Mouse (Mus musculus) neural tube, embryonic 11.5 days (tissue): ENCODE data around the gene Fancl. TPM values are rescaled to one million over a fixed set of nuclear protein-coding genes. Genes with fewer than 3 reads are reported as not detected.

ENCODE experiments used
- ATAC-seq: fragments of 200-750 bp; cut with Nextera tagmentation; 2 replicates; pipeline ENCODE4 v1.8.0; 2017; ENCODE audit warnings: moderate number of reproducible peaks, mild to moderate bottlenecking, moderate TSS enrichment, moderate library complexity; ENCODE audit not compliant: insufficient read depth, low FRiP score, low TSS enrichment
- DNase-seq: peaks from one replicate; pipeline ENCODE4 v3.0.0-alpha.2; 2015; ENCODE audit warnings: low spot score
- H3K27ac ChIP-seq: fragments of 300-500 bp; sonication (generic); 2 replicates; pipeline ENCODE4 v1.5.1; 2014; ENCODE audit warnings: low read depth, mild to moderate bottlenecking, low read length
- H3K27me3 ChIP-seq: fragments of 300-500 bp; sonication (generic); 2 replicates; pipeline ENCODE4 v1.6.1; 2014; ENCODE audit warnings: mild to moderate bottlenecking, low read length, mixed read lengths; ENCODE audit not compliant: control insufficient read depth, insufficient read depth
- H3K36me3 ChIP-seq: fragments of 300-500 bp; sonication (generic); 2 replicates; pipeline ENCODE4 v1.6.1; 2014; ENCODE audit warnings: mild to moderate bottlenecking, low read length, moderate library complexity, mixed read lengths; ENCODE audit not compliant: control insufficient read depth, insufficient read depth
- H3K4me1 ChIP-seq: fragments of 300-500 bp; sonication (generic); 2 replicates; pipeline ENCODE4 v1.6.1; 2014; ENCODE audit warnings: low read length, mixed read lengths; ENCODE audit not compliant: control insufficient read depth, insufficient read depth
- H3K4me2 ChIP-seq: fragments of 300-500 bp; sonication (generic); 2 replicates; pipeline ENCODE4 v1.6.1; 2014; ENCODE audit warnings: low read depth, mild to moderate bottlenecking, moderate library complexity
- H3K4me3 ChIP-seq: fragments of 300-500 bp; sonication (generic); 2 replicates; pipeline ENCODE4 v1.5.1; 2014; ENCODE audit warnings: low read depth, low read length
- H3K9ac ChIP-seq: fragments of 300-500 bp; sonication (generic); 2 replicates; pipeline ENCODE4 v1.6.1; 2014; ENCODE audit warnings: mild to moderate bottlenecking, low read length
- H3K9me3 ChIP-seq: fragments of 300-500 bp; sonication (generic); 2 replicates; pipeline ENCODE4 v1.6.1; 2016; ENCODE audit warnings: low read length; ENCODE audit not compliant: control insufficient read depth
- WGBS: fragments of 180-500 bp; shearing (Covaris S2); extraction: QIAGEN DNeasy Blood & Tissue Kit; methylation state at CpG from one replicate; pipeline ENCODE4 v1.1.7; 2014; 5-methylcytosine and 5-hydroxymethylcytosine counted together
- polyA plus RNA-seq: library from polyadenylated mRNA; unstranded; fragments of >200 nt; fragmentation: Nextera tagmentation; extraction: Ambion mirVana; gene quantifications from 2 replicates; pipeline ENCODE4 v1.2.1, GENCODE M21; 2014

Fancl gene
- polyA plus RNA-seq, 1 experiment from 2014 or later: 26.9 TPM

DNA sequence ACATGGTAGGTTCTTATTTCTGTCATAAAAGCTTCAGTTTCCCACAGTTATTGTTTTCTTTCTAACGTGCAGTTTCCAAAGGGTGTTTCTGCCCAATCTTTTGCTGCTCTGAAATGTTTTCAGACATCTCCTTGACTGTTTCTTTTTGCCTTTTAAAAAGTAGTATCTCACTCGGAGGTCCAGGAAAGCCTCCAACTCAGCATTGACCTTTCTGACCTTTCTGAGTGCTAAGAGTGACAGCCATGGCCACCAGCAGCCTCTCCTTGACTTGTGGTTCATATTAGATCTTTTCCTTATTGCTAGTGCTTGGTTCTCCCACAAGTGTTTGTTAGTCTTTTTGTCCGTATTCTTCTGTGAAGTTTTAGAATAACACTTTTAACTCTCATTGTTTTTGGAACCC is 9.6 kb downstream of the Fancl start:
- 50% methylated on average over 3 of the region's 3 CpGs for WGBS
- Histone ChIP-seq H3K4me1 (no peaks in the 10 kb centered on the region), H3K9me3 (no peaks in the 10 kb centered on the region), H3K4me2 (no peak overlapping the region), H3K27me3 (no peaks in the 10 kb centered on the region), H3K9ac (no peak overlapping the region), H3K27ac (no peak overlapping the region), H3K4me3 (no peak overlapping the region), H3K36me3 (no peaks in the 10 kb centered on the region)
- ATAC-seq (no peak), DNase-seq (no peak)

DNA sequence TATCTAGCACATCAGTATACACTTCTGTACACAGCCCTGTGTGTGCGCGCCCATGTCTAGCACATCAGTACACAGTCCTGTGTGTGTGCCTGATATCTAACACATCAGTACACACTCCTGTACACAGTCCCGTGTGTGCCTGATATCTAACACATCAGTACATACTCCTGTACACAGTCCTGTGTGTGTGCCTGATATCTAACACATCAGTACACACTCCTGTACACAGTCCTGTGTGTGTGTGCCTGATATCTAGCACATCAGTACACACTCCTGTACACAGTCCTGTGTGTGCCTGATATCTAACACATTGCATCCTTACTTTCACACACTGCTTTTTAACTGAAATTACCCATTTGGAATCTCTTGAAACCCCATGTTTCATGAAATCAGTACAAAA is 27.0 kb downstream of the Fancl start:
- Histone ChIP-seq H3K4me2 (no peak overlapping the region), H3K4me3 (no peak overlapping the region), H3K9me3 (no peaks in the 10 kb centered on the region), H3K4me1 (no peaks in the 10 kb centered on the region), H3K9ac (no peak overlapping the region), H3K27me3 (no peaks in the 10 kb centered on the region), H3K27ac (no peak overlapping the region), H3K36me3 (no peaks in the 10 kb centered on the region)
- WGBS: 97% methylated on average over 3 of the region's 3 CpGs
- ATAC-seq (no peak), DNase-seq (no peak)

- H3K4me2 ChIP-seq: no peak overlapping the region
- 77% methylated on average over 2 of the region's 2 CpGs for WGBS
- no peaks in the 10 kb centered on the region for H3K27me3 ChIP-seq
- no peak overlapping the region for H3K4me3 ChIP-seq
- H3K9me3 ChIP-seq: no peaks in the 10 kb centered on the region
- ATAC-seq (no peak), DNase-seq (no peak)
- H3K9ac ChIP-seq: no peak overlapping the region
- no peaks in the 10 kb centered on the region for H3K36me3 ChIP-seq
- H3K4me1 ChIP-seq: no peaks in the 10 kb centered on the region
- no peak overlapping the region for H3K27ac ChIP-seq
Observed at GRCm38 (mm10) chr11:26421472-26421871, 35.5 kb downstream of the Fancl start.

DNA sequence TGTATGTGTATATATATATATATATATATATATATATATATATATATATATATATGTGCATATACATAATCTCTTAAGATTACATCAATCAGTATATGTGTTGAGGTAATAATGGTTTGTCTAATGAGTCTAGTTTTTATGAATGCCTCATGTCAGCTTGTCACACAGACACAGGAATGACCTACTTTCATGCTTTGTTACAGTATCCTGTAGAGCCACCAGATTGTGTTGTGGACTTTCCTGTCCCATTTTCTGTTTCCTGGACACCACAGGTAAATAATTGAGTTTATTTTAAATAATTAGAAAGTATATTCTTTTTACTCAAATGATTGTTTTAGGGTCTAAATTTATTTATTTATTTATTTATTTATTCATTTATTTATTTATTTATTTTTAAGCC is 48.3 kb downstream of the Fancl start:
- Histone ChIP-seq H3K4me1 (no peaks in the 10 kb centered on the region), H3K27ac (no peak overlapping the region), H3K27me3 (no peaks in the 10 kb centered on the region), H3K36me3 (no peaks in the 10 kb centered on the region), H3K9ac (no peak overlapping the region), H3K4me2 (no peak overlapping the region), H3K9me3 (no peaks in the 10 kb centered on the region), H3K4me3 (no peak overlapping the region)
- ATAC-seq: no peak
- DNase-seq: no peak

GRCm38 (mm10) chr11:26437818-26438217 is 51.9 kb downstream of the Fancl start:
- WGBS: 80% methylated on average over 13 of the region's 13 CpGs
- ATAC-seq: no peak

DNA sequence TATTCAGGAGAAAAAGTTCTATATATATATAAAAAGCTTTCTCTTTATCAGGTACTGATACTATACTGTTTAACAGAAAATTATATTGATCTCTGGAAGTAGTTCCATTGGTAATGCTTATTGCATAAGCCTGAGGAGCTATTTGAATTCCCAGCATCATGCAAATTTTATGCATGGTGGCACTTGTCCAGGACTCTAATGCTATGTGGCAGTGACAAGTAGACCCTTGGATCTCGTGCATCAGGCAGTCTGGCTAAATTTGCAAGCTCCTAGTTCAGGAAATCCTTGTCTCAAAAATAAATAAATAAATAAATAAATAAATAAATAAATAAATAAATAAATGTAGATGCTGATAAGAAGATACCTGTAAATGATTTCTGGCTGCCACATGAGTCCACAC is 55.2 kb downstream of the Fancl start:
- no peak for ATAC-seq
- Histone ChIP-seq H3K4me3 (no peak overlapping the region), H3K4me2 (no peak overlapping the region), H3K27ac (no peak overlapping the region), H3K4me1 (no peaks in the 10 kb centered on the region), H3K27me3 (no peaks in the 10 kb centered on the region), H3K36me3 (no peaks in the 10 kb centered on the region), H3K9ac (no peak overlapping the region), H3K9me3 (no peaks in the 10 kb centered on the region)
- WGBS: 77% methylated on average over 1 of the region's 1 CpGs
- DNase-seq: no peak

More at GRCm38 (mm10) chr11:26437818-26438217, 51.9 kb downstream of the Fancl start:
- Histone ChIP-seq H3K4me3 (no peak overlapping the region), H3K27me3 (no peaks in the 10 kb centered on the region), H3K36me3 (no peaks in the 10 kb centered on the region), H3K4me1 (no peaks in the 10 kb centered on the region), H3K4me2 (no peak overlapping the region), H3K9me3 (no peaks in the 10 kb centered on the region), H3K27ac (no peak overlapping the region), H3K9ac (no peak overlapping the region)
- no peak for DNase-seq

DNA sequence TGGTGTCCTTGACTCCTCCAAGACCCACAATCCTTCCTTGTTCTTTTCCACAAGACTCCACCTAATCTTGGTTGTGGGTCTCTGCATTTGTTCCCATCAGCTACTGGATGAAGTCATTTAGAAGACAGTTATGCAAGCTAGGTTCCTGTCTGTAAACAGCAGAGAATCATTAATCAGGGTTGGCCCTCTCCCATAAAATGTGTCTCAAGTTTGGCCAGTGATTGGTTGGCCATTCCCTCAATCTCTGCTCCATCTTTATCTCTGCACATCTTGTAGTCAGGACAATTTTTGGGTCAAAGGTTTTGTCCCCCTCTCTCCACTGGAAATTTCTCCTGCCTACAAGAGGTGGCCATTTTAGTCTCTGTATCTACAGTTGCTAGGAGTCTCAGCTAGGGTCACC is 58.4 kb downstream of the Fancl start:
- Histone ChIP-seq H3K9ac (no peak overlapping the region), H3K36me3 (no peaks in the 10 kb centered on the region), H3K27ac (no peak overlapping the region), H3K4me2 (no peak overlapping the region), H3K4me1 (no peaks in the 10 kb centered on the region), H3K4me3 (no peak overlapping the region), H3K27me3 (no peaks in the 10 kb centered on the region), H3K9me3 (no peaks in the 10 kb centered on the region)
- DNase-seq: no peak
- no peak for ATAC-seq

DNA sequence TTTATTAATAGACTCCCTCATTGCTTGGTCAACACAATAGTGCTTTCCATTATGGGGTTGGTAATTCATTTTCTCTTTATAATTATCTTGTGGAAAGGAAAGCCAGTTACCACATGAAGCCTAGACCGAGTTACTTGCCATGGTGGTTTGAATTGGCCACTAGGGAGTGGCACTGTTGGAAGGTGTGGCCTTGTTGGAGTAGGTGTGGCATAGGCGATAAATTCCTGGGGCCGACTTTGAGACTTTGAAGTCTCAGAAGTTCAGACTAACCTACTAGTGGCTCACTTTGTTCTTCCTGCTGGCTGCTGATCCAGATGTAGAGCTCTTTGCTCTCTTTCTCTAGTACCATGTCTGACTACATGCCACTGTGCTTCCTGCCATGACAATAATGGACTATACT is 63.9 kb downstream of the Fancl start:
- WGBS: 86% methylated on average over 3 of the region's 3 CpGs
- DNase-seq (no peak), ATAC-seq (no peak)

DNA sequence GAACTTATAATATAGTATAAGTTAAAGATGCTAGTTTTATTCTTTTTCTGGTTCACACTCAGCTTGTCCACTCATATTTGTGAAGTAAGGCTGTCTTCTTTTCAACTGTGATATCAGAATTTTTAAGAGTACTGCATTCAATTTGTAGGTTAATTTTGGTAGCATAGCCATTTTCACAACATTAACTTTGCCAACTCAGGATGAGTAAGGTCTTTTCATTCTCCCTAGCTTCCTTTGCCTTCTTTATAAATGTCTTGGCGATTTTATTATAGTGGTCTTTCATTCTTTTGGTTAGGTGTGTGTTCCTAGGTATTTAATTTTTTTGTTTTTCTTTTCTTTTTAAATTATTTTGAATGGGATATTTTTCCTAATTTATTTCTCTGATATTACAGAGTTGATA is 64.7 kb downstream of the Fancl start:
- Histone ChIP-seq H3K36me3 (no peaks in the 10 kb centered on the region; the same call in 1 of the 2 replicates), H3K27me3 (no peaks in the 10 kb centered on the region), H3K4me2 (no peak overlapping the region), H3K4me3 (no peak overlapping the region), H3K27ac (no peak overlapping the region), H3K9me3 (no peaks in the 10 kb centered on the region), H3K4me1 (no peaks in the 10 kb centered on the region), H3K9ac (no peak overlapping the region)
- WGBS: 84% methylated on average over 1 of the region's 1 CpGs
- ATAC-seq: no peak
- DNase-seq: no peak

More for the DNA sequence above, 63.9 kb downstream of the Fancl start:
- H3K27me3 ChIP-seq: no peaks in the 10 kb centered on the region
- no peaks in the 10 kb centered on the region for H3K9me3 ChIP-seq
- H3K9ac ChIP-seq: no peak overlapping the region
- no peak overlapping the region for H3K4me2 ChIP-seq
- H3K27ac ChIP-seq: no peak overlapping the region
- no peak overlapping the region for H3K4me3 ChIP-seq
- H3K4me1 ChIP-seq: no peaks in the 10 kb centered on the region
- no peaks in the 10 kb centered on the region; the same call in 1 of the 2 replicates for H3K36me3 ChIP-seq
